Mouse (Mus musculus): ENCODE results near the gene Srebf1.

The Srebf1 gene

GRCm38 (mm10) chr11:60235351-60235750, 13.0 kb upstream of the Srebf1 start:
- DNase-seq (ENCODE audit: inconsistent ontology term), result no peak

DNA sequence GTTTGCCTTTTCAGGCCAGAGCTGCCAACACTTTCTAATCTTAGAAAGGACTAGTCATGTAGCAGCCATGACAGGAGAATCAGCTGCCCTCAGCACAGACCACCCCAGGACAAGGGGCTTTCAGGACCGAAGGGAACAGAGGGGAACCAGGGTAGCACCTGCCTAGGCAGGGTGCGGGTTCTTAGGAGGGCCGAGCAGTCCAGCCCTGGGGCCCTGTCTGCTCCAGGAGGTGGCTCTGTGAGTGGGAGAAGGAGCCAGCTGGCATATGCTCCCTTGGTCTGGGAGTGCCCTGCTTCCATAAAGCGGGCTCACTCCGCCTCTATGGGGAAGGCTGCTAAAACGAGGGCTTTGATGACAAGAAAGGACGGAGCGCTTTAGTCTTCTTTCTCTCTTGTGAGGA, 10.9 kb upstream of the Srebf1 start:
- DNase-seq (ENCODE audit: inconsistent ontology term), result no peak

- no peak for DNase-seq (ENCODE audit: inconsistent ontology term)
Observed at GRCm38 (mm10) chr11:60232441-60233058, 10.2 kb upstream of the Srebf1 start.

DNA sequence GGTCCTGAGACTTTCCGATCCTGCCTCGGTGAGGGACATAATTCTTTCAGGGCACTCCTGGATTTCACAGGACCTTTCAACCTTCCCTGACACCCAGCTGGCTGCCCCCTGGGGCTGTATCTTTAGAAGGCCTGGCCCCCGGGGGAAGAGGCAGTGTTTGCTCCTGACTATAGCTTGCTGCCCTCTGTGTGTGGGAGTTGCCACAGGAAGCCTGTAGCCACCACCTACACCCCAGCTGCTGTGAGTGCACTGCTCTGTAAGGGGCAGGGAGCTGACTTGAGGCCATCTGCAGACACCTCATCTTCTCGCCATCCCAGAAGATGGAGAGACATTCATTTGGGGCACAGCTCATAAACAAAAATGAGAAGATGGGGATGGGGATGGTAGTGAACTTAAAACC, 9.6 kb upstream of the Srebf1 start:
- DNase-seq (ENCODE audit: inconsistent ontology term), result no peak

GRCm38 (mm10) chr11:60231326-60231725, 8.9 kb upstream of the Srebf1 start:
- no peak for DNase-seq (ENCODE audit: inconsistent ontology term)

- no peak for DNase-seq (ENCODE audit: inconsistent ontology term)
Observed at GRCm38 (mm10) chr11:60230512-60230911, 8.1 kb upstream of the Srebf1 start.

DNA sequence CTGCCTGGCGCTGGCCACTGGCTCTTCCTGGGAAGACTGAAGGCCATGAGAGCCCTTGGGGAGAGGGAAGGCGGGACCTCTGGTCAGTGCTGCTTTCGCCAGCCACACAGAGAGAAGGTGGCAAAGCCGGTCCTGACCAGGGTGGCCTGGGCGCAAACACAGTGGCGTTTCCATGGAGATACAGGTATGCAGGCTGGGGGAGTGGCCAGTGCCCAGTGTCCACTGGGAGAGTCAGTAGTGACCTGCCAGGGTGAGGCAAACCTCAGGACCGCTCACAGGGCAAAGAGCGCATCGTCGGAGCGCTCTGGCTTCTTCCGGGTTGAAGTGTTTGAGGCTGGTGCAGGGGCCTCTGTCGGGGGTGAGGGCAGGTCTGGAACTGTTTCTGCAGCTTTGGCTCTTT, 7.4 kb upstream of the Srebf1 start:
- no peak for DNase-seq (ENCODE audit: inconsistent ontology term)

DNA sequence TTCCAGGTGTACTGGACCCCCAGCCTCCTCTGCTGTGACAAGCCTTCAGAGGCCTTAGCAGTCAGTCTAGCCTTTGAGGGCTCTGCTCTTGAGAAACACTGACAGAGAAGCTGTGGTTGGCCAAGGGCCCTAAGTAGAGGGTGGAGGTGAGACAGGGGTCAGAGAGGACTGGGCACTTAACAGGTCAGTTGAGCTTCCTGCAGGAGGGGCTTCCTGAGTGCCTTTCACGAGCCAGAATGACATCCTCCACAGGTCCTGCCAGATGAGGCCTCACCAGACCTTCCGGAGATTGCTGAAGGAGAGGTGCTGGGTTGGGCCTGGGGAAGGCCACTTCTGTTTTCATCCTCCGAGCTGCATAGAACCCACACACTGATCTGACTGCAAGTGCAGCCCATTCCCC, 6.1 kb upstream of the Srebf1 start:
- DNase-seq (ENCODE audit: inconsistent ontology term), result no peak

DNA sequence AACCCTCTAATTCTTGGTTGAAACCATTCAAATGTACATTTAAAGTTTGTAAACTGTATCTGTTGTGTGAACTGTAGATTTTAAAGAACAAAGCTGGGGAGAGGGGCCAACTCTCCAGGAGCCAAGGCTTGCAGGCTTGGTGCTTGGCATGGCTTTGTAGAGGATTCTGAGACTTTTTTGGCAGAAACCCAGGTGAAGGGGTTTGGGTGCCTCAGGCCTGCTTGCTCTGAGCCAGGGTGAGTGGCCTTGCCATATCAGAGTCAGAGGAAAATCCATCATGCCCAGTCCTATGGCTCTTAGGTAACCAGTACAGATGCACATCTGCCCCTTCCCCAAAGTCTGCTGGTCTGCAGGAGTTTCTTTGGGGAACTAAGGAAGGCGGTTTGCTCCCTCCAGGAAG, 3.5 kb upstream of the Srebf1 start:
- DNase-seq (ENCODE audit: inconsistent ontology term), result no peak

- peak; percentile 57 for DNase-seq (ENCODE audit: inconsistent ontology term)
Observed at GRCm38 (mm10) chr11:60224676-60225075, 2.3 kb upstream of the Srebf1 start.

- no peak for DNase-seq (ENCODE audit: inconsistent ontology term)
Observed at GRCm38 (mm10) chr11:60222085-60222468, 304 bp downstream of the Srebf1 start.

DNA sequence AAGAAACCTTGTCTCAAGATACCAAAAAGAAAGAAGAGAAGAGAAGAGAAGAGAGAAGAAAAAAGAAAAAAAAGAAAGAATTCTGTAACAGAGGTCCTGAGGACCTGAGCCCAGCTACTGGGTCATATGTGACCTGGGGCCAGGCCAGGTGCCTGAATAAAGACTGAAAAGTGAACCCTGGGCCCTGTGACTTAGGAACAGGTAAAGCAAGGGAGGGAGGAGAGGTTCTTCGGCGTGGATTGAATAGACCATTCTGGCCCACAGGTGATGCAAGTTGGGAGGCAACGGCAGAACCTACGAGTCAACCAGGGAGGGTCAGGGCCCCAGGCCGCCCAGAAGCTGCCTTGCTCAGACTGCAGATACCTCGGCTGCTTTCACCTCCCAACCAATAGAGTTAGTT, 956 bp downstream of the Srebf1 start:
- no peak for DNase-seq (ENCODE audit: inconsistent ontology term)

DNA sequence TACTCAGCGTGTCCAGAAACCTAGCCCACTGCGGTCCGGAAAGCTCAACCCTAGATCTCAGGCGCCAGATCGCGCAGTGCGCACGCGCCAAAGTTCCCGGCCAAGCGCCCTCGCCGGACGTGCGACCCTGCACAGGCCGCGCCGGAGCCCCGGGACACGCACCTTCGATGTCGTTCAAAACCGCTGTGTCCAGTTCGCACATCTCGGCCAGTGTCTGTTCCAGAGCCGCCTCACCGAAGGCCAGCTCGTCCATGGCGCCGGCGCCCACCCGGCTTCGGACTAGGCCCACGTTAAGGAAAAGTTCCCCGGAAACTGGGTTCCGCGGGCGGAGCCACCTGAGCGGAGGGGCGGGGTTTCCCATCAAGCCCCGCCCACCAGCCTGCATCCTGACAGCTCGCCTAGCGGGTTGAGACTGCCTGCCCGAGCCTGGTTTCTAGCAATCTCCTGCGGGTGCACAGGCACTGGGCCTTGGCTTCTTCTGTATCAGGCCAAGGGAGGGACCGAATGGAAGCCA, 2.0 kb downstream of the Srebf1 start:
- peak; percentile 97 for DNase-seq (ENCODE audit: inconsistent ontology term)

GRCm38 (mm10) chr11:60219609-60220008, 2.8 kb downstream of the Srebf1 start:
- peak; percentile 61 for DNase-seq (ENCODE audit: inconsistent ontology term)

GRCm38 (mm10) chr11:60217467-60217866, 4.9 kb downstream of the Srebf1 start:
- no peak for DNase-seq (ENCODE audit: inconsistent ontology term)

DNA sequence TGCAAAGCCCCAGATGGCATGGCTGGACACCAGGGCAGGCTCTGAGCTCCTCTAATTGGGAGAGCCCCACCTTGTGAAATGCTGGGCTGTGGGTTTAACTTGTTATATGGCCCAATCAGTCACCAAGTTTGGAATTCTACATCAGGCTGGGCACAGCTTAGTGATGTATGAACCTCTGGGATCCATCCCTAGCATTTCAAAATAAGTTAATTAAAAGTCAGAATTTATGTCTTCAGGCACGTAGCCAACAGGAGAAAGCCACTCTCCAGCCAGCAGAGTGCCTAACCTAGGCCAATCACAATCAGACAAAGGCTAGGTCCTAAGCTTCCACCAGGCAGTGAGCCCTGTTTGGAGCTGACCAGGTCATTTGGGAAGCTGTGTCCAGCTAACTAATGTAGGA, 5.7 kb downstream of the Srebf1 start:
- no peak for DNase-seq (ENCODE audit: inconsistent ontology term)

- no peak for DNase-seq (ENCODE audit: inconsistent ontology term)
Observed at GRCm38 (mm10) chr11:60213266-60213665, 9.1 kb downstream of the Srebf1 start.

DNA sequence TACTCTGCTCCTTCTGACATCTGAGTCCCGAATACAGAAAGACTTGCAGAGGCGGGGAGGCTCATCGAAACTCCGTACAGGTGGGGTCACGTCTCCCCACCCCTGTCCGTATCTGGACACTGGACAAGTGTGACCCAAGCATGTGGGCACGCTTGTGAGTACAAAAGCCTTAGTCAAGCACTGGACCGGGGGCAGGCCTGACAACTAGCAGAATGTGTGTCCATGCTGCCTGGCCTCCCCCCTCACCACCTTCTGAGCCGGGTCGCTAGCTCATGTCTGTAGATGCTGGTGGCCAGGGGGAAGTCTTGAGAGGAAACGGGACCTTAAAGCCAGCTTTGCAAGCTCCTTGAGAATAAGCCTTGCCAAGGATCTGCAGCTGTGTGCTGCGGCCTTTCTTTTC, 10.6 kb downstream of the Srebf1 start:
- DNase-seq (ENCODE audit: inconsistent ontology term), result no peak

DNA sequence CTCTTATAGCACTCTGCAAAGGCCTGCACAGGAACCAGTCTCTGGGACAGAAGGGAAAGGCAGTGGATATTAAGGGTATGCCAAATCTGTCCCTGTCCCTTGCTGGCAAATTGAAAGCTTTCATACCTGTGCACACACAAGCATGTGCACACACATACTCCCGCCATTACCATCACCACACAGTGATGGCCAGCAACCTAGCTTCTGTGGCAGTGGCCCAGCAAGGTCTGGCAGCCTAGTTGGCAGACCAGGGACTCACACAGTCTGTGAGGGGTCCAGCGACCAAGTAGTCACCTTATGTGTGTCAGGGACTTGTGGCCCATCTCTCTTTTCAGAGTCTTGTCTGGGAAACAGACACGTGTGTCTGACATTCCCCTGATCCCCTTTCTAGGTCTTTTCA, 11.2 kb downstream of the Srebf1 start:
- DNase-seq (ENCODE audit: inconsistent ontology term), result no peak

DNA sequence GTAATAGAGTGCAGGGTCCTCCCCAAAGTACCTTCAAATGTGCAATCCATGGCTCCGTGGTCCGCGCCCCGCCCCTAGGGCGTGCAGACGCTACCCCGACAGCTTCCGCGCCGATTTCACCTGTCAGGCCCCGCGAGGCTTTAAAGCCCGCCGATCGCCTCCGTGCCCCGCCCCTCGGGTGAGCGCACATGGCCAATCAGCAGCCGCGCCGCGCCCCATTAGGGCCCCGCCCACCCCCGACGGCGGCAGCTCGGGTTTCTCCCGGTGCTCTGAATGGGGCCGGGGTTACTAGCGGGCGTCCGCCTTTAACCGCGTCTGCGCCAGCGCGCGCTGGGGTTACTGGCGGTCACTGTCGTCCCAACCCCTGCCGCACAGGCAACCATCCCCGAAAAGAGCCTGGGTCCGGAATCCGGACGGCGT, 12.1 kb downstream of the Srebf1 start:
- peak; percentile 97 for DNase-seq (ENCODE audit: inconsistent ontology term)

GRCm38 (mm10) chr11:60209933-60210249, 12.5 kb downstream of the Srebf1 start:
- no peak for DNase-seq (ENCODE audit: inconsistent ontology term)

DNA sequence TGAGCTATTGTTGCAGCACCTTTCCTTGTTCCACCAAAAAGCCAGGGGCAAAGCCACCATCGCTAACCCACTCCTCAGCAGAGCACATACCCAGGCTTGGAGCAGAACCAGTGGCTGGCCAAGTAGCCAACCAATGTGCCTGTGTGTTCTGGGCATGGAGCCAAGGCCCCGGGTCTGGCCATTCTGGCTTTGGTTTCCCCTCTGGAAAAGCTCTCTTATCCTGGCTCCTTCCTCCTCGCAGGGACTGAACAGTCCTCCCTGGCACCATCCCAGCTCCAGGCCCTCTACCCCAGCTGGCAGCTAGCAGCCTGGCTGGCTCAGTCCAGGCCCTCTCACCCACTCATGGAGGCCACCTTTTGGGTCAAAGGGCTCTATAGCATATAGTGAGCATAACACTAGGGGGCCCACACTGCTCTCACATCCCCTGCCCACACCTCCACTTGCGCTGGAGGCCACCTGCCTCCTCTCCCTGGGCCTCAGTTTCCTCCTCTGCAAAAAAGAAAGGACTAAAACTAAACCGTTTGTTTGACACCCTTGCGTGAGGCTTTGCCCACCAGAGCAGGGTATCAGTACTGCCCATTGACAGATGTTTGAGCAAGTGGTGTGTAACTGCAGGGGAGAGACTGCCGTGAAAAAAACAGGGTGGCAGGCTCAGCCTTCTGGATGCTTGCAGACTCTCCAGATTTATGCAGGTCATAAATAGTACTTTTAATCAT, 13.0 kb downstream of the Srebf1 start:
- DNase-seq (ENCODE audit: inconsistent ontology term), result peak; percentile 91

DNA sequence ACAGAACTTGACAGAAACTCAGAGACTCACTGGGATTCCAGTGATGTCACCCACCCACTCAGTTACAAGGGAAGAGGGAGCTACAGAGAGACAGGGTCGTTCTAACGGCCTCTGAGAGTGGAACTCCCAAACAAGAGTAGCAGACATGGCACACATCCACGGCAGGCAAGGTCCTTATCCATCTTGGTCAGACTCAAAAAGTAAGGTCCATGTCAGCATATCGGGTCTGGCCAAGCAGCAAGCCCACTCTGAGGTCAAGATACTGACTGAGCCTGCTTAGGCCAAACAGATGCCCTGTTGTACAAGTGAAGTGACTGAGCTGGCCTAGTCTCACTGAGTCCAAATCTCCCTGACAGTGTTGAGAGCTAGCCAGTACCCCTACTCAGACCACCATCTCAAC, 13.7 kb downstream of the Srebf1 start:
- DNase-seq (ENCODE audit: inconsistent ontology term), result no peak

GRCm38 (mm10) chr11:60208201-60208600, 14.2 kb downstream of the Srebf1 start:
- DNase-seq (ENCODE audit: inconsistent ontology term), result no peak

Measured in Muller cell, postnatal 12 days (primary cell).